Mouse (Mus musculus): ENCODE data around the gene Csn1s1. TPM values are rescaled to one million over a fixed set of nuclear protein-coding genes. Genes with fewer than 3 reads are reported as not detected.

Csn1s1 gene
- not detected in 2 replicates for polyA plus RNA-seq (2015; fragmentation: Nextera tagmentation; extraction: Ambion mirVana)

DNA sequence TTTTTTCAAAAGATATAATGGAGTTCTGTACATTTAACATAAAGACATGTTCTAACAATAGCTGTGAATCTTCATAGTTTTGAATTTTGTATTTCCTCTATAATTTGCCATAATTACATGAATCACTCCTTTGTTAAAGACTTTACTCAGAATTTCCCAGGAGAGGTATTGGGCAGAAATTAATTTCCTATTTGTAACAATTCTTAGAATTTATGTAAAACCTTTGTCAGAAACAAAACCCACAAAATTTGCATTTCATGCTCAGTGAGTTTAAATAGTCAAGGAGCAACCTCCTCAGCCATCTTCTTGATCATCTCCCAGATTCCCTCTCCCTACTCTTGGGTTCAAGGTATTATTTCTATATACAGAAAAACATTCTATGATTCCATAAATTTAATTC, at the start of gene Csn1s1:
TSS of gene Csn1s1 (plus strand) at position 301 of the 400 bp plus-strand sequence.
- H3K9ac ChIP-seq (ENCODE audit: low read length): no peak within 1 kb of the TSS
- H3K4me3 ChIP-seq (ENCODE audit: low read length): no peak within 1 kb of the TSS
- H3K4me1 ChIP-seq (replicated peaks; ENCODE audit: control insufficient read depth, insufficient read depth, low read length): no peaks in the 10 kb centered on the region
- no peaks in the 10 kb centered on the region for H3K27me3 ChIP-seq (ENCODE audit: control insufficient read depth, insufficient read depth, low read depth, low read length)
- H3K4me2 ChIP-seq (ENCODE audit: low read depth, low read length): no peak within 1 kb of the TSS
- no peaks in the 10 kb centered on the region for H3K9me3 ChIP-seq (ENCODE audit: control insufficient read depth, low read length)
- H3K36me3 ChIP-seq (ENCODE audit: control insufficient read depth, insufficient read depth, low read length): no peaks in the 10 kb centered on the region
- no peak within 1 kb of the TSS for H3K27ac ChIP-seq (ENCODE audit: low read length)
- ATAC-seq (ENCODE audit: low read depth): no peak

DNA sequence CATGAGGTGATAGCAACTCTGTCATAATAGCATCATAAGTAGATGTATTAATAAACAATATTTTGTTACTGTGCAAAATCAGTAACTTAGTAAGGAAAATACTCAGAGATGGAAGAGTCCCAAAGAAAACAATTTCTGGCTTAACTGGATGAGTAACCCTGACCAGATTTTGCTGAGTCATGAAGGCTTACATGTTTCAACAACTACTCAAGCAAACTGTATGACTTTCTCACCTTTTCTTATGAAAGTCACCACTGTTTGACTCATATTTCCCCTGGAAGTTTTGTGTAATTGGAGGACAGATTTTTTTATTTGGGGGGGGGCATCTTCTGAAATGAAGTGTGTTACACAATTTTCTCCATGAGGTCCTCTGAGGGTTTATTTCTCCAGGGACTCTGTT, 43.3 kb upstream of the Csn1s1 start:
- H3K9me3 ChIP-seq (ENCODE audit: control insufficient read depth, low read length): no peaks in the 10 kb centered on the region

DNA sequence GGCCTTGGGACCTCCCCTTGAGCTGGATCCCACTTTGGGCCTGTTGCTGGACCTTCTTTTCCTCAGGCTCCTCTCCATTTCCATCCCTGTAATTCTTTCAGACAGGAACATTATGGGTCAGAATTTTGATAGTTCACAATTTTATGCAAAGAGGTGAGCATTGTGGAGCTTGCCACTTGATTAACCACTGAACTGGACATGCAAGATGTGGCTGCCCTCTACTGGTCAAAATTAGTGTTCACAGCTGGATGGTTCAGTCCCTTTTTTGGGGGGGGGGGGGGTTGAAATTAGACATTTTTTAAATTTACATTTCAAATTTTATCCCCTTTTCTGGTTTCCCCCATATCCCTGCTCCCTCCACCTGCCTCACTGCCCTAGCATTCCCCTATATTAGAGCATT, 23.2 kb upstream of the Csn1s1 start:
- Histone ChIP-seq H3K4me1 (replicated peaks; ENCODE audit: control insufficient read depth, insufficient read depth, low read length) (no peaks in the 10 kb centered on the region), H3K9ac (ENCODE audit: low read length) (no peak overlapping the region), H3K27ac (ENCODE audit: low read length) (no peak overlapping the region), H3K4me3 (ENCODE audit: low read length) (no peak overlapping the region), H3K36me3 (ENCODE audit: control insufficient read depth, insufficient read depth, low read length) (no peaks in the 10 kb centered on the region), H3K4me2 (ENCODE audit: low read depth, low read length) (no peak overlapping the region), H3K27me3 (ENCODE audit: control insufficient read depth, insufficient read depth, low read depth, low read length) (no peaks in the 10 kb centered on the region), H3K9me3 (ENCODE audit: control insufficient read depth, low read length) (no peaks in the 10 kb centered on the region)
- ATAC-seq (ENCODE audit: low read depth): no peak

More for the DNA sequence above, 43.3 kb upstream of the Csn1s1 start:
- no peaks in the 10 kb centered on the region for H3K27me3 ChIP-seq (ENCODE audit: control insufficient read depth, insufficient read depth, low read depth, low read length)
- H3K4me2 ChIP-seq (ENCODE audit: low read depth, low read length): no peak overlapping the region
- H3K4me3 ChIP-seq (ENCODE audit: low read length): no peak overlapping the region
- H3K4me1 ChIP-seq (replicated peaks; ENCODE audit: control insufficient read depth, insufficient read depth, low read length): no peaks in the 10 kb centered on the region
- no peaks in the 10 kb centered on the region for H3K36me3 ChIP-seq (ENCODE audit: control insufficient read depth, insufficient read depth, low read length)
- ATAC-seq (ENCODE audit: low read depth): no peak
- no peak overlapping the region for H3K27ac ChIP-seq (ENCODE audit: low read length)
- H3K9ac ChIP-seq (ENCODE audit: low read length): no peak overlapping the region

DNA sequence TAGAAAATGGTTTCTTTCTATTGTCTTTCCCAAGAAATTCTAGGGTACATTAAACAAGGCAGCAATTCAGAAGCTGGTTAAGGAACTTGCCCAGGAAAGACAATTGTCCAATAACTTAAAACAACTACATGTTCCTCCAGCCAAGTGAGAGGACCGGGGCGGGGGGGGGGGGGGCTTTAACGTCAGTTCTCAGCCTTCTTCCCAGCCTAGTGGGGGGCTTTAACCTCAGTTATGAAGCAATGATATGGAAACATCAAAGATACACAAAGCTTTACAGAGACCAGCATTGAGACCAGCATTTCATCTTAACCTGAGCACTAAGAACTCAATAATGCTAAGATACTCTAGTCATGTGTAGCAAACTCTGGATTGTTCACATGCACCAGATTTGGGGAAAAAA, 33.5 kb downstream of the Csn1s1 start, which contains the start of gene Csn2:
TSS of gene Csn2 (minus strand) at position 101 of the 400 bp plus-strand sequence.
- no peaks in the 10 kb centered on the region for H3K9me3 ChIP-seq (ENCODE audit: control insufficient read depth, low read length)
- no peaks in the 10 kb centered on the region for H3K36me3 ChIP-seq (ENCODE audit: control insufficient read depth, insufficient read depth, low read length)
- no peaks in the 10 kb centered on the region for H3K27me3 ChIP-seq (ENCODE audit: control insufficient read depth, insufficient read depth, low read depth, low read length)
- H3K4me1 ChIP-seq (replicated peaks; ENCODE audit: control insufficient read depth, insufficient read depth, low read length): no peaks in the 10 kb centered on the region
- no peak within 1 kb of the TSS for H3K4me3 ChIP-seq (ENCODE audit: low read length)
- ATAC-seq (ENCODE audit: low read depth): no peak
- no peak within 1 kb of the TSS for H3K9ac ChIP-seq (ENCODE audit: low read length)
- WGBS: 64% methylated on average over 3 of the region's 3 CpGs
- no peak within 1 kb of the TSS for H3K4me2 ChIP-seq (ENCODE audit: low read depth, low read length)
- H3K27ac ChIP-seq (ENCODE audit: low read length): no peak within 1 kb of the TSS

DNA sequence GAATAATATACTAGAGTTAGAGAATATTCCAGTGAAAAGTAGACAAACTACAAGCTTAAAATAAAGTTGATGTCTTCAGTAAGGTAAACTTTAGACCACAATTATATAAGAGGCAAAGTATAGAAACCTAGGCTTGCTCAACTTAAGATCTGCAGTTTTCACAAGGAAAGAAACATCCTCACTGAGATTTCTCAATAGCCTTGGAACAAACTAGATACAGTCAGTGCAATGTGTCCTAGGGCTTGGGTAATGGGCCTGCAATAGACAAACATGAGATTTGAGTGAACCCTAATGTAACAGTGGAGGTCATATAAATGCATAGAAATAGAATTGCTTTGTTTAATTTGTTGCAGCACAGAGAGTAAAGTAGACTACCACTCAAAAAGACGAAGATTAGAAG, 39.9 kb downstream of the Csn1s1 start:
- WGBS: 48% methylated on average over 1 of the region's 1 CpGs
- H3K4me3 ChIP-seq (ENCODE audit: low read length): no peak overlapping the region
- no peak overlapping the region for H3K4me2 ChIP-seq (ENCODE audit: low read depth, low read length)
- H3K4me1 ChIP-seq (replicated peaks; ENCODE audit: control insufficient read depth, insufficient read depth, low read length): no peaks in the 10 kb centered on the region
- H3K27me3 ChIP-seq (ENCODE audit: control insufficient read depth, insufficient read depth, low read depth, low read length): no peaks in the 10 kb centered on the region
- no peaks in the 10 kb centered on the region for H3K36me3 ChIP-seq (ENCODE audit: control insufficient read depth, insufficient read depth, low read length)
- no peak overlapping the region for H3K9ac ChIP-seq (ENCODE audit: low read length)
- no peak overlapping the region for H3K27ac ChIP-seq (ENCODE audit: low read length)
- H3K9me3 ChIP-seq (ENCODE audit: control insufficient read depth, low read length): no peaks in the 10 kb centered on the region
- no peak for ATAC-seq (ENCODE audit: low read depth)

Other genes starting within 250 kb of the Csn1s1 start
- not detected in 2 replicates for gene Ugt2b38, start 242.0 kb upstream of the Csn1s1 start, polyA plus RNA-seq (2015; fragmentation: Nextera tagmentation; extraction: Ambion mirVana)
- not detected in 2 replicates for gene Ugt2a2, start 183.9 kb upstream of the Csn1s1 start, polyA plus RNA-seq (2015; fragmentation: Nextera tagmentation; extraction: Ambion mirVana)
- gene Gm43638, start 179.4 kb upstream of the Csn1s1 start, polyA plus RNA-seq (2015; fragmentation: Nextera tagmentation; extraction: Ambion mirVana): not detected in 2 replicates
- gene Ugt2a1, start 175.3 kb upstream of the Csn1s1 start, polyA plus RNA-seq (2015; fragmentation: Nextera tagmentation; extraction: Ambion mirVana): not detected in 2 replicates
- gene Sult1b1, start 128.0 kb upstream of the Csn1s1 start, polyA plus RNA-seq (2015; fragmentation: Nextera tagmentation; extraction: Ambion mirVana): not detected in 2 replicates
- 0.14 TPM in 1 of 2 replicates, not detected in the other for gene Sult1d1, start 97.2 kb upstream of the Csn1s1 start, polyA plus RNA-seq (2015; fragmentation: Nextera tagmentation; extraction: Ambion mirVana)
- not detected in 2 replicates for gene Sult1e1, start 74.6 kb upstream of the Csn1s1 start, polyA plus RNA-seq (2015; fragmentation: Nextera tagmentation; extraction: Ambion mirVana)
- gene Csn2, start 33.4 kb downstream of the Csn1s1 start, polyA plus RNA-seq (2015; fragmentation: Nextera tagmentation; extraction: Ambion mirVana): 0.33 TPM in 1 of 2 replicates, not detected in the other
- gene Csn1s2a, start 108.4 kb downstream of the Csn1s1 start, polyA plus RNA-seq (2015; fragmentation: Nextera tagmentation; extraction: Ambion mirVana): not detected in 2 replicates
- gene Csn1s2b, start 141.9 kb downstream of the Csn1s1 start, polyA plus RNA-seq (2015; fragmentation: Nextera tagmentation; extraction: Ambion mirVana): not detected in 2 replicates
- gene Prr27, start 159.5 kb downstream of the Csn1s1 start, polyA plus RNA-seq (2015; fragmentation: Nextera tagmentation; extraction: Ambion mirVana): not detected in 2 replicates
- not detected in 2 replicates for gene Odam, start 218.8 kb downstream of the Csn1s1 start, polyA plus RNA-seq (2015; fragmentation: Nextera tagmentation; extraction: Ambion mirVana)